Mouse (Mus musculus) heart, embryonic 15.5 days (tissue): ENCODE data around the gene Tjp2. TPM values are rescaled to one million over a fixed set of nuclear protein-coding genes. Genes with fewer than 3 reads are reported as not detected.

Experiments used
- ATAC-seq: fragments of 200-750 bp; cut with Nextera tagmentation; replicated peaks from 2 replicates; pipeline ENCODE4 v1.8.0; 2017; ENCODE audit warnings: low read depth, moderate TSS enrichment; ENCODE audit not compliant: insufficient number of reproducible peaks, insufficient read depth, low FRiP score
- H3K27ac ChIP-seq: fragments of 300-500 bp; sonication (generic); 2 replicates; pipeline ENCODE4 v1.5.1; 2015; ENCODE audit warnings: mild to moderate bottlenecking, inconsistent platforms
- H3K27me3 ChIP-seq: fragments of 300-500 bp; sonication (generic); 2 replicates; pipeline ENCODE4 v1.6.1; 2015; ENCODE audit warnings: inconsistent platforms
- H3K36me3 ChIP-seq: fragments of 300-500 bp; sonication (generic); 2 replicates; pipeline ENCODE4 v1.6.1; 2015; ENCODE audit warnings: mild to moderate bottlenecking, inconsistent platforms
- H3K4me1 ChIP-seq: fragments of 300-500 bp; sonication (generic); replicated peaks from 2 replicates; pipeline ENCODE4 v1.6.1; 2015; ENCODE audit warnings: inconsistent platforms
- H3K4me2 ChIP-seq: fragments of 300-500 bp; sonication (generic); 2 replicates; pipeline ENCODE4 v1.6.1; 2015; ENCODE audit warnings: inconsistent platforms, mild to moderate bottlenecking, moderate library complexity
- H3K4me3 ChIP-seq: fragments of 300-500 bp; sonication (generic); 2 replicates; pipeline ENCODE4 v1.5.1; 2015; ENCODE audit warnings: mild to moderate bottlenecking, inconsistent platforms
- H3K9ac ChIP-seq: fragments of 300-500 bp; sonication (generic); 2 replicates; pipeline ENCODE4 v1.6.1; 2015; ENCODE audit warnings: mild to moderate bottlenecking, inconsistent platforms
- H3K9me3 ChIP-seq: fragments of 300-500 bp; sonication (generic); replicated peaks from 2 replicates; pipeline ENCODE4 v1.6.1; 2016; ENCODE audit warnings: inconsistent platforms
- WGBS: fragments of 180-500 bp; shearing (Covaris S2); methylation state at CpG from one replicate; pipeline ENCODE4 v1.1.7; 2015; ENCODE audit warnings: mixed read lengths; 5-methylcytosine and 5-hydroxymethylcytosine counted together
- polyA plus RNA-seq: library from polyadenylated mRNA; unstranded; fragments of >200 nt; fragmentation: Nextera tagmentation; extraction: Ambion mirVana; gene quantifications from 2 replicates; pipeline ENCODE4 v1.2.1, GENCODE M21; 2015

The Tjp2 gene
- polyA plus RNA-seq, 1 experiment from 2014 or later, result 21.9 TPM

DNA sequence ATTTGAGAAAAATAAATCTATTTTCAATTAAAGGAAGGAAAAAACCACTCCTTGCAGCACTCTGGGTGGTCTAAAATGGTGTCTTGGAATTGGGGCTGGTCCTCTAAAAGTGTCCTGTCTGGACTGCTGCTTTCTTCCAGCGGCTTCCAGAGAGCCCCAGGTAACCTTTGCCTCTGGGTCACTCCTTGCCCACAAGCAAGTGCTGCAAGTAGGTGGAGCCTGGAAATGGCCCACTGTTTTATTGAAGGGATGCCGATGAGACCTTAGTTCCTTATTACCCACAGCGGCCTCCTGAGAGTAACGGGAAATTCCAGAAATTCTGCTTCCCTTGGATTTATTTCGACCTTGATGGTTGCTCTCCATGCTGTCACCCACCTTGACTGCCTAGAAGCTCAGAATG lies 170.6 kb downstream of the Tjp2 start:
- ATAC-seq, result no peak
- peak overlapping the region; percentile 87 for H3K27ac ChIP-seq
- 37% methylated on average over 5 of the region's 5 CpGs for WGBS
- H3K36me3 ChIP-seq, result no peaks in the 10 kb centered on the region
- H3K27me3 ChIP-seq, result no peaks in the 10 kb centered on the region
- H3K4me1 ChIP-seq, result peaks cover 42% of the 10 kb centered on the region
- no peak overlapping the region for H3K4me3 ChIP-seq
- H3K9me3 ChIP-seq, result no peaks in the 10 kb centered on the region
- peak overlapping the region; percentile 9; the same call in 1 of the 2 replicates for H3K4me2 ChIP-seq
- H3K9ac ChIP-seq, result no peak overlapping the region

DNA sequence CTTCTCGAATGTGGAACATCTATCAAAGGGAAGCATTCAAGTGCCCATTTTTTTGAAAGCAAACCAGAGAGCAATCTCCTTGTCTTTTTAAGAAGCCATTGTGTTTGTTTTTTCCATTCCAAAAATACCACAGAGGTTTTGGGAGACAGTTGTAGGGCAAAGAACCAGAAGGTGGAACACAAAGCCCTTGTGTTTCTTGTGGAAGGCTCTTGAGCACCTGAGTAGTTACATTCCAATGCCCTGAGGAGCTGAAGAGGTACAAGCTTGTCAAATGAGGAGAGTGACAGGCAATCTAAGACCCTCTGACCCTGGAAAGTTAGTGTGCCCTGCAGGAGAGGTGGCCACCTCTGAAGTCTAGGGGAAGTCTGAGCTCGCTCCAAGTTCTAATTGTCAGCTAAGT lies 174.3 kb downstream of the Tjp2 start:
- no peaks in the 10 kb centered on the region for H3K27me3 ChIP-seq
- no peak overlapping the region for H3K4me3 ChIP-seq
- H3K27ac ChIP-seq, result peak overlapping the region; percentile 82
- no peak for ATAC-seq
- H3K4me1 ChIP-seq, result peaks cover 46% of the 10 kb centered on the region
- H3K36me3 ChIP-seq, result no peaks in the 10 kb centered on the region
- H3K9ac ChIP-seq, result no peak overlapping the region
- H3K4me2 ChIP-seq, result no peak overlapping the region
- no peaks in the 10 kb centered on the region for H3K9me3 ChIP-seq
- 45% methylated on average over 2 of the region's 2 CpGs for WGBS

DNA sequence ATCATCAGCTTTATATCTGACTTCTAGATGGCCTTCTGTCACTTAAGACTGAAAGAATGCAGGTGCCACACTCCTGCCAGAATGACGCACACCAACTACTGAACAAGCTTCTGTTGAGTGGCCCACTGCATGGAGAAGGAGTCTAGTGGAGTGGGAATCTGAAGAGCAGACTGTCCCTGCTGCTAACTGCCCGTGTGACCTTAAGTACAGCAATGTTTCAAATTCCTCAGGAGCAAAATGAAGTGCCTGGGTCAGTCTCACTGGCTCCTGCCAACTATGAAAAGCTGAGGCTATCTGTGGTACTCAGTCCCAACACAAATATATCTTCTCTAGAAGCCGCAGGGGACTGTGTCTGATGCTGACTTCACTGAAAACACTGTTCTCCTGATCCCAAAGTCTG lies 175.5 kb downstream of the Tjp2 start:
- Histone ChIP-seq H3K4me1 (peaks cover 38% of the 10 kb centered on the region), H3K9me3 (no peaks in the 10 kb centered on the region), H3K4me2 (no peak overlapping the region), H3K36me3 (no peaks in the 10 kb centered on the region), H3K4me3 (no peak overlapping the region), H3K27me3 (no peaks in the 10 kb centered on the region), H3K27ac (peak overlapping the region; percentile 82), H3K9ac (no peak overlapping the region)
- WGBS, result 35% methylated on average over 3 of the region's 3 CpGs
- peak; percentile 50; the same call in 1 of the 2 replicates for ATAC-seq

GRCm38 (mm10) chr19:24046395-24046993 lies 178.3 kb downstream of the Tjp2 start:
- H3K4me3 ChIP-seq, result peak overlapping the region; percentile 32
- WGBS, result 43% methylated on average over 10 of the region's 10 CpGs
- peak overlapping the region; percentile 87 for H3K27ac ChIP-seq
- peaks cover 29% of the 10 kb centered on the region for H3K4me1 ChIP-seq
- no peaks in the 10 kb centered on the region for H3K27me3 ChIP-seq
- H3K9ac ChIP-seq, result peak overlapping the region; percentile 5; the same call in 1 of the 2 replicates
- H3K4me2 ChIP-seq, result peak overlapping the region; percentile 47
- no peaks in the 10 kb centered on the region for H3K9me3 ChIP-seq
- ATAC-seq, result peak; percentile 51; the same call in 1 of the 2 replicates
- no peaks in the 10 kb centered on the region for H3K36me3 ChIP-seq

Other genes starting within 250 kb of the Tjp2 start
- gene Fam189a2, start 194.0 kb downstream of the Tjp2 start, polyA plus RNA-seq, result 5.6 and 5.9 TPM in 2 replicates
- 60.4 and 64.6 TPM in 2 replicates for gene Fxn, start 55.6 kb upstream of the Tjp2 start, polyA plus RNA-seq